Mouse (Mus musculus) MEL (cell line): ENCODE data around the gene Hdac7.

ENCODE experiments used
- MAFK ChIP-seq: IDR thresholded peaks from 2 replicates; pipeline ENCODE4 v1.6.1; 2011; ENCODE audit warnings: low read depth, mild to moderate bottlenecking, low read length, improper control_type of control experiment, borderline replicate concordance
- NRF1 ChIP-seq: IDR thresholded peaks from 2 replicates; pipeline ENCODE4 v1.6.1; 2014; ENCODE audit warnings: low read depth, mild to moderate bottlenecking, inconsistent platforms, low read length, improper control_type of control experiment, moderate library complexity; ENCODE audit not compliant: poor library complexity, insufficient read depth, severe bottlenecking
- TAL1 ChIP-seq: IDR thresholded peaks from 2 replicates; pipeline ENCODE4 v1.6.1; 2012; ENCODE audit warnings: mild to moderate bottlenecking, inconsistent platforms, low read length, moderate library complexity, mixed read lengths
- TBP ChIP-seq: IDR thresholded peaks from 2 replicates; pipeline ENCODE4 v1.8.0; 2011; ENCODE audit warnings: low read depth, low read length, improper control_type of control experiment

DNA sequence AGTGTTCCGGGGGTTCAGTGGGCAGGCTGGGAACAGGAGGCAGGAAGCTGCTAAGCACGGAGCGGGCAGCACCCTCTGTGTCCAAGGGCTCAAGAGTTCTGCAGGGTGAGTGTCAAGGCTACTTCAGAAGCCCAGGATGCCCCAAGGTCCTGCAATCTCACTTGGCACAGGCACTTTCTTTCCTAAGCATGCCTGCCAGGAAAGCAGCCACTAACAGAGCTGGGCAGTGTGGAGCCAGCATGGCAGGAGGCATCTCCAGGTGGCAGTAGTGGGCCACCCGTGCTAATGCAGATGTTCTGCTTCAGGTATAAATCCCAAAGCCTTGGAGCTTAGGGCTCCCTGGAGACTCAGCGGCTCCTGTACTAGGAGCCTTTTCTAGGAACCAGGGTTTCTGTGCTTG is 34.4 kb downstream of the Hdac7 start:
- TF ChIP-seq NRF1: no peak
- no peak for TF ChIP-seq TBP
- TF ChIP-seq MAFK: no peak
- TF ChIP-seq TAL1: no peak
